Mouse (Mus musculus) kidney, embryonic 14.5 days (tissue): Measurements from ENCODE around the gene Pde10a. TPM values are rescaled to one million over a fixed set of nuclear protein-coding genes. Genes with fewer than 3 reads are reported as not detected.

ENCODE experiments used
- ATAC-seq: fragments of 200-750 bp; cut with Nextera tagmentation; 2 replicates; pipeline ENCODE4 v1.8.0; 2017; ENCODE audit warnings: moderate number of reproducible peaks, mild to moderate bottlenecking, moderate TSS enrichment, moderate library complexity; ENCODE audit not compliant: low FRiP score, low TSS enrichment
- H3K27ac ChIP-seq: fragments of 300-500 bp; sonication (generic); 2 replicates; pipeline ENCODE4 v1.5.1; 2014; ENCODE audit warnings: low read depth, mild to moderate bottlenecking, low read length, moderate library complexity, mixed read lengths
- H3K27me3 ChIP-seq: fragments of 300-500 bp; sonication (generic); 2 replicates; pipeline ENCODE4 v1.6.1; 2014; ENCODE audit warnings: mild to moderate bottlenecking, low read length; ENCODE audit not compliant: control insufficient read depth, insufficient read depth
- H3K36me3 ChIP-seq: fragments of 300-500 bp; sonication (generic); 2 replicates; pipeline ENCODE4 v1.6.1; 2014; ENCODE audit warnings: low read length, mixed read lengths; ENCODE audit not compliant: control insufficient read depth, insufficient read depth
- H3K4me1 ChIP-seq: fragments of 300-500 bp; sonication (generic); 2 replicates; pipeline ENCODE4 v1.6.1; 2014; ENCODE audit warnings: low read length, mixed read lengths; ENCODE audit not compliant: control insufficient read depth, insufficient read depth
- H3K4me2 ChIP-seq: fragments of 300-500 bp; sonication (generic); replicated peaks from 2 replicates; pipeline ENCODE4 v1.6.1; 2014; ENCODE audit warnings: low read depth, mild to moderate bottlenecking, low read length
- H3K4me3 ChIP-seq: fragments of 300-500 bp; sonication (generic); 2 replicates; pipeline ENCODE4 v1.5.1; 2014; ENCODE audit warnings: mild to moderate bottlenecking, low read length
- H3K9ac ChIP-seq: fragments of 300-500 bp; sonication (generic); 2 replicates; pipeline ENCODE4 v1.6.1; 2014; ENCODE audit warnings: low read depth, mild to moderate bottlenecking, low read length, moderate library complexity
- H3K9me3 ChIP-seq: fragments of 300-500 bp; sonication (generic); 2 replicates; pipeline ENCODE4 v1.6.1; 2016; ENCODE audit warnings: low read length; ENCODE audit not compliant: control insufficient read depth
- WGBS: fragments of 180-500 bp; shearing (Covaris S2); extraction: QIAGEN DNeasy Blood & Tissue Kit; methylation state at CpG from one replicate; pipeline ENCODE4 v1.1.7; 2014; 5-methylcytosine and 5-hydroxymethylcytosine counted together
- polyA plus RNA-seq: library from polyadenylated mRNA; unstranded; fragments of >200 nt; fragmentation: Nextera tagmentation; extraction: Ambion mirVana; gene quantifications from 2 replicates; pipeline ENCODE4 v1.2.1, GENCODE M21; 2014

Gene Pde10a
- polyA plus RNA-seq, 1 experiment from 2014 or later: 2.3 TPM

DNA sequence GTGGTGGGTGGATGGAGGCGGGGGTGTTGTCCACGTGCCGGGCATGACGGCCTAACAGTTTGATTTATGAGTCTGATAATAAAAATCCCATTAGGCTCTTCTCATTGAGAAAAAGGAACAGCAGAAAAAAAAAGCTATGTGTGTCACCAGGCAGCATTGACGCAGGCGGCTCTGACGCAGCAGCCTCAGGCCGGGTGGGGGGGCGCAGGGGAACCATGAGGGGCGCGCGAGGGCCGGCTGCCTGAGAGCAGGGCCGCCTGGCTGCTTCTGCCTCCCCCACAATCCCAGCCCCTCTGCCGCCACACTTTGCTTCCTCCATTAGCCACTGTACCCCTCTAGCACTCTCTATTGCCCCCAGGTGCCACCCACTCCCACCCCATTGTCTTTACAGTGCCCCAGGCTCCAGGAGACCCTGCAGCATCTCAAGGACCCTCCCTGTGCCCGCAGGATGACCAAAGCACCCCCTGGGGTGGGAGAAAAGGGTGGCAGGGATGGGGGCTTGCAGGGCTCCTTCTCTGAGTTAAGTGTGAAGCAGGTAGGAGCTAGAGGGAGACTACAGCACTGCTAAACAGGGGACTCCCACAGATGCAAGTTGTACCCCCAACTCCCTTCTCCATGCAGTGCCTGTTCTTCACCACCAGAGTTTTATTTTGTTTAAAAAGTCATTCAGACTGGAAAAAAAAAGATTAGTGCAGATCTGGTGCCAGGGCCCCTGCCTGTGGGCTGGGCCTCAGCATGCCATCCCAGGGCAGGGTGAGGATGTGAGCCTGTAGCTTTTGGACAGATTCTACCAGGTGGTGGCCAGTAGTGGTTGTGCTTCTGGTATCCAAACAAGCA, 16.6 kb upstream of the Pde10a start:
- Histone ChIP-seq H3K9ac (peak overlapping the region; percentile 47; the same call in 1 of the 2 replicates), H3K27ac (0 out of 2 replicates have a peak overlapping the region, but pooled peaks have one; percentile 55), H3K9me3 (no peaks in the 10 kb centered on the region), H3K4me3 (peak overlapping the region; percentile 11), H3K4me2 (peak overlapping the region; percentile 38), H3K4me1 (peaks cover 20% of the 10 kb centered on the region), H3K27me3 (peaks cover 6% of the 10 kb centered on the region; the same call in 1 of the 2 replicates), H3K36me3 (no peaks in the 10 kb centered on the region)
- 0% methylated on average over 16 of the region's 16 CpGs for WGBS
- ATAC-seq: peak; percentile 88

DNA sequence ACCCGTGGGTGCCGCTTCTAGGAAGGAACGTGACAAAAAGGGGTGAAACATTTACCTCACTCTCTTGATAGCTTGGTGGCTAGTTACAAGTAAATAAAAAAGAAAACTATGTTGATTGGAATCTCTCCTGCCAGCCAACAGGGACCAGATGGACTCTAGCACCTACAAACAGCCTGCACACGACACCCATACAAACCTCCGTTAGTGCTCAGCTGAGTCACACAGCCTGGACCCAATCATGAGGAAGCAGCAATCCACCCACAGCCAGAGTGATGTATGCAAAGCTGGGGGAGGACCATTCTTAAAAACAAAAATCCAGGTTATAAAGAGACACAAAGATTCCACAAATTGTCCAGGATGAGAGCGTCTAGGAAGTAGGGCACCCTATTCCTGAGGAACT, 9.2 kb upstream of the Pde10a start:
- Histone ChIP-seq H3K27me3 (no peaks in the 10 kb centered on the region), H3K9ac (no peak overlapping the region), H3K36me3 (no peaks in the 10 kb centered on the region), H3K27ac (no peak overlapping the region), H3K4me2 (no peak overlapping the region), H3K9me3 (no peaks in the 10 kb centered on the region), H3K4me1 (no peaks in the 10 kb centered on the region), H3K4me3 (no peak overlapping the region)
- WGBS: 79% methylated on average over 6 of the region's 6 CpGs
- no peak for ATAC-seq

DNA sequence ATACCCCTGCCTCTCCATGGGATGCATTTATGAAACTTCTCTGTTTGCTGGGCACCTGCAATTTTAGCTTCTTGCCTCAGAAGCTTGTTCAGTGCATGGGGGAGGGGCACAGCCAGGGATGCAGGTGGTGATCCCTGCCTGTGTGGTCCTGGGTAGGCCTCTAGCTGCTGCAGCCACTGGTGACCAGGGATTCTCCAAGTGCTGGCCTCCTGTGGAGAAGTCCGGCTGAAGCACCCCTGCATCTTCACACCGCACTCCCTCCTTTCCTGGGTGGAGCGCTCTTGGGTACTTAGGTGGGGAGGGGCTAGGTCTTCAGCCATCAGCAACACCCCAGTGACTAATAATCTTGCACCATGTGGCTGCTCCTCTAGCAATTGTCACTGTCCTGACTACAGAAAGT, 1.2 kb upstream of the Pde10a start:
- peak overlapping the region; percentile 44 for H3K4me3 ChIP-seq
- H3K4me2 ChIP-seq: peak overlapping the region; percentile 93
- WGBS: 19% methylated on average over 3 of the region's 3 CpGs
- H3K9ac ChIP-seq: peak overlapping the region; percentile 52
- H3K27me3 ChIP-seq: peaks cover 29% of the 10 kb centered on the region
- peak; percentile 30 for ATAC-seq
- H3K36me3 ChIP-seq: no peaks in the 10 kb centered on the region
- peaks cover 16% of the 10 kb centered on the region for H3K4me1 ChIP-seq
- no peak overlapping the region for H3K27ac ChIP-seq
- H3K9me3 ChIP-seq: no peaks in the 10 kb centered on the region

DNA sequence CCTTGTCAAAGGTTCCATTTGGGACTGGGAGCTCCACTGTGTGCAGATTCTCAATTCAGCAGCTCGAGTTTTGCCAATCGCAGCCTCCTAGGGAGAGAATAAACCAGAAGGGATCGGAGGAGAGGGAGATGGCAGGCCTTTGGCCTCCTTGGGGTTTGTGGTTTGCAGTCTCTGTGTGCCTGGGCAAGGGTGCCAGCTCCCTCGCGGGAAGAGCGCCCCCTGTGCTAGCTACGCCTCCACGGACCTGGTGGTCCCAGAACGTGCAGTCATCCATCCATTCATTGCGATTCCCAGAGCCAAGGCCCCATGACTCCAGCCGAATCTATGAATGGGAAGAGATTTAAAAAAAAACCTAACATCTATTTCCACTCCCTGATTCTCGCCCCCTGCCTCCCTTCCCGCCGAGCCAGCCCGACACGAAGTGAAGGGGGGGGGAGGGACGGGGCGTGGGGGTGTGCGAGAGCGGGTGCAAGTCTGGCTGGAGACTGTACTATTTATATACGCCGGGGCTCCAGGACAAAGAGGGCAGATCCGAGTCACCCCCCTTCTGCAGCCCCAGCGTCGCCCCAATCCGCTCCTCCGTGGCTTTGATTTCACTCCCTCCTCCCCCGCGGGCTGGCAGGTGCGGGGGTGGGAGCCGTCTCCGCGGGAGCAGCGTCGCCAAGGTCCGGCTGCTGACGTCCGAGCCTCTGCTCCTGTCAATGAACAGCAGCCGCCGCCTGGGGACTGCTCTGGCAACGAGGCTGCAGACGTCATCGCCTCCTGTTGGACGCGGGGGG, 596 bp upstream of the Pde10a start:
- H3K4me3 ChIP-seq: peak overlapping the region; percentile 44
- H3K9me3 ChIP-seq: no peaks in the 10 kb centered on the region
- no peak overlapping the region for H3K27ac ChIP-seq
- peaks cover 16% of the 10 kb centered on the region for H3K4me1 ChIP-seq
- peak; percentile 87 for ATAC-seq
- WGBS: 2% methylated on average over 41 of the region's 45 CpGs
- peak overlapping the region; percentile 93 for H3K4me2 ChIP-seq
- H3K9ac ChIP-seq: peak overlapping the region; percentile 52
- H3K27me3 ChIP-seq: peaks cover 29% of the 10 kb centered on the region
- no peaks in the 10 kb centered on the region for H3K36me3 ChIP-seq

DNA sequence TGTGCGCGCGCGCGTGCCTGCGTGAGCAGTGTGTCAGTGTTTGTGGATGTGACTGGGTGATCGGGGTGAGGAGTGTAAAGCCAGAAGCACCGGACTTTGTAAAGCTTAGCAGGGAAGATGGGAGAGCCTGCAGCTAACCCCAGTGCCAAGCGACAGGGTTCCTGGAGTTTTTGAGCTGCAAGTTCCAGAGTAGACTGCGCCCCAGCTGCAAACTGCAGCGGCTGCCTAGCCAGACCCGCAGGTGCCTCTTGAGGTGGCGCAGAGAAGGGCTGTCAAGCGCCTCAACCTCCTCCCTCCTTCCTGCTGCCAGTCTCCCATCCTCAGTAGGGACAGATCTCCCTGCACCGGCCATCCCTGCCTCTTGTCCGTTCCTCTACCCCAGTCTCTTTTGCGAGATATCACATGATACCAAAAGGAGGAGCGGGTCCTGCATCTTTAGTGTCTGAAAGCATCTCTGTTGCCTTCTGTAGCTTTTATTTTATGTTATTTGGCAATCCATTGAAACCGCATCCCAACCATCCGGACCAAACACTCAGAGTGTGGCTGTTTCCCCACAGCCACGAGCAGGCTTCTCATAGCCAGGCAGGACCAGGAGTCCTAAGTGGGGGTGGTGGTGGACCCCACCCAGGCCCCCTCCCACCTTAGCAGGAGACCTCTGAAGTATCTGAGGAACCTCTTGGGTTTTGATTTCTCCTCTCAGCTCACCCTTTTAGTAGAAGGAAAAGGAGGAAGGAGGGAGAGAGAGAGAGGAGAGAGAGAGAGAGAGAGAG, 984 bp downstream of the Pde10a start:
- Histone ChIP-seq H3K4me3 (peak overlapping the region; percentile 44), H3K27ac (no peak overlapping the region), H3K4me1 (peaks cover 16% of the 10 kb centered on the region), H3K4me2 (peak overlapping the region; percentile 93), H3K9me3 (no peaks in the 10 kb centered on the region), H3K9ac (no peak overlapping the region), H3K27me3 (peaks cover 29% of the 10 kb centered on the region), H3K36me3 (no peaks in the 10 kb centered on the region)
- ATAC-seq: no peak
- WGBS: 2% methylated on average over 21 of the region's 21 CpGs

DNA sequence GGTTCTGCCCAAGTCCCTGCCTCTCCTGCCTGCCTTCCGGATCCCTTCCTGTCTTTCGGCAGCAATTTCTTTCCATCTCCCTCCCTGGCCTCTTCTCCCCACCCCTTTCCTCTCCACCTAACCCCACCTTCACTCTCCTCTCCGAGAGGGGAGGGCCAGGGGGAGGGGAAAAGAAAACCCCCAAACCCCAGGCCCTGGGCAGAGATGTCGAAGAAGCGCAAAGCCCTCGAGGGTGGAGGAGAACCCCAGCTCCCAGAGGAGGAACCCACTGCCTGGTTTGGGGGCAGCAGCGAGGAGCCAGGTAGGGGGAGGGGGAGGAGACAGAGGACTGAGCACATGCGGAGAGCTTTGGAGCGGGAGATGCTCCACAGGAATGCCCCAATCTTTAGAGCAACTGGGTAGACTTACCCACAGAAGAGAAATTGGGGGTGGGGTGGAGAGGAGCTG, 1.7 kb downstream of the Pde10a start:
- H3K9ac ChIP-seq: no peak overlapping the region
- peaks cover 29% of the 10 kb centered on the region for H3K27me3 ChIP-seq
- no peaks in the 10 kb centered on the region for H3K36me3 ChIP-seq
- H3K4me1 ChIP-seq: peaks cover 16% of the 10 kb centered on the region
- H3K4me3 ChIP-seq: no peak overlapping the region
- WGBS: 24% methylated on average over 8 of the region's 9 CpGs
- no peaks in the 10 kb centered on the region for H3K9me3 ChIP-seq
- ATAC-seq: no peak
- H3K4me2 ChIP-seq: no peak overlapping the region; the same call in 1 of the 2 replicates
- H3K27ac ChIP-seq: no peak overlapping the region

DNA sequence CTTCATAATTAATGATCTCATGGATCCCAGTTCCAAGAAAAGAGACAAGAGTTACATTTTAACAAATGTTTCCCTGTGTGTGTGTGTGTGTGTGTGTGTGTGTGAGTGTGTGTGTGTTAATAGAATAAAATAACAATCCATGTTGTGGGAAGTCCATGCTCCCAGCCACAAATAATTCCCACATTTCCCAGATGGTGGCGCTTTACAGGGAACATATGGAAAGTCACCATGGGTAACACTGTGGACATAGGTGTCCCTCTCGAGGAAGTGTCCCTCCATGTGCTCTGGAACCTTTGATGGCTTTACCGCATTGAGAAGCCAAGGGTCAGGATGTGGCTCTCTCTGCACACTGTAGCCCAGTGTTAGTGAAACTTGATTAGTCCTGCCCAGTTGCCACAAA, 3.5 kb downstream of the Pde10a start:
- Histone ChIP-seq H3K36me3 (no peaks in the 10 kb centered on the region), H3K27ac (no peak overlapping the region), H3K4me1 (peaks cover 16% of the 10 kb centered on the region), H3K4me2 (no peak overlapping the region), H3K4me3 (no peak overlapping the region), H3K27me3 (peaks cover 27% of the 10 kb centered on the region), H3K9ac (no peak overlapping the region), H3K9me3 (no peaks in the 10 kb centered on the region)
- ATAC-seq: no peak
- 77% methylated on average over 3 of the region's 3 CpGs for WGBS

DNA sequence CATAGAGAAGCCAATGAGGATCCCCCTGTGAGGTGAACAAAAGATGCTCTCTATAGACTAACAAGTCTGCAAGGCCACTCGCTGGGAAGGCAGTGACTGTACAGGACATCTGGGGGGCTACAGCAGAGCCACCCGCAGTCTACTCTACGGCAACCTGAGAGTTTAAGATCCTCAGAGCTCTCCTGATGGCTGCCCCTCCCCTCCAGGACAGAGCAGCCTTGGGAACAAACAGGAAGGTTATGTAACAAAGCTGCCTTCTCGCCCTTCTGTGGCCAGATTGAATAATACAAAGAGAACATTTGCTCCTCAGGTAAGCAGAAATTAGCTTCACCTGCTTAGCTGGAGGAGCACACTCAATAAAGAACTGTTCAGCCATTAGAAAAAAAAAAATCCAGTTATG, 7.4 kb downstream of the Pde10a start:
- no peaks in the 10 kb centered on the region for H3K4me1 ChIP-seq
- WGBS: 66% methylated on average over 4 of the region's 4 CpGs
- H3K9me3 ChIP-seq: no peaks in the 10 kb centered on the region
- ATAC-seq: no peak
- no peak overlapping the region for H3K4me2 ChIP-seq
- H3K36me3 ChIP-seq: no peaks in the 10 kb centered on the region
- no peaks in the 10 kb centered on the region for H3K27me3 ChIP-seq
- no peak overlapping the region for H3K9ac ChIP-seq
- H3K4me3 ChIP-seq: no peak overlapping the region
- H3K27ac ChIP-seq: no peak overlapping the region
